In the genomic region with DNA sequence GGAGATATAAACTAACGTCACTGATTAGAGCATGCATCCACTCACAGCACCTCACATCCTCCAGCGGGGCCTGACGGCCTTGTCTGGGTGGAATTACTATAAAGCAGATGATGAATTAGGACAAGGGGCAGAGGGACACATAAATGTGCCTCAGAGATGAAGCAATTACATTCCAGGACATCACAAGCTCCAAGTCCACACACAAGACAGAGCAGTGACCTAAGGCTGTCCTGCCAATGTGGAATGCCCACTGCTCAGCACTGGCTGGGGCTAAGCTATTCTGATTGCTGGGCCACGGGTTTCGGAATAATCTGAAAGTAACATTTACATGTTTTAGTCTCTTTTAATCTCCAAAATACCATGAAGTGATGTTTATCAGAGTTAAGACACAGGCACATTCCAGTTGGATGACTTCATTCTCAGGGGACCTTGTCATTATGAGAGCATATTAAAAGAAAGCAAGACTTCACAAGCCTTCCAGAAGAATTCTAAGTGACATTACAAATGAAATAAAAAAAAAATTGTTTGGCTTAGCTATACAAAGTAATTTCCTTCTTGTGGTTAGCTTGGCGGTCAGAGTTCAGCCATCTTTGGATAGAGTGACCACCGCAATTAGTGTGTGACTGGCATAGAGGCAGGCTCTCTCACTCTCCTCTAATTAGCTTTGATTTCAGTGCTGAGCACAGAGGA, we compare ENCODE assay signal across 10 mouse cellular contexts.
DNase-seq lines count a peak whose midpoint lies in the region; ATAC-seq lines count a peak whose summit lies in the region.
"Had no signal": no experiment of that assay in that cellular context is flagged by ENCODE, and none has a peak within 500 bp of the region (broad histone marks: within the 10 kb centered on the region; RNA-seq: fewer than 3 reads in every experiment).

No protein-coding gene starts in this region.

- no peak overlapping the region for H3K4me3 ChIP-seq in hindbrain, embryonic 13.5 days
- H3K4me3 ChIP-seq in hindbrain, embryonic 12.5 days: no peak overlapping the region
- H3K4me3 ChIP-seq in kidney, embryonic 16.5 days (ENCODE audit: low read length): no peak overlapping the region
- no peak overlapping the region for H3K4me3 ChIP-seq in neural tube, embryonic 14.5 days (ENCODE audit: low read depth, low read length)
- H3K4me3 ChIP-seq: hindbrain, embryonic 15.5 days; left cerebral cortex, adult 2 months had no signal

- peak overlapping the region; percentile 23; the same call in 1 of the 2 replicates for H3K27ac ChIP-seq in hindbrain, embryonic 13.5 days
- no peak overlapping the region; the same call in 1 of the 2 replicates for H3K27ac ChIP-seq in hindbrain, embryonic 12.5 days
- H3K27ac ChIP-seq in kidney, embryonic 16.5 days (ENCODE audit: low read length): peak overlapping the region; percentile 78; the same call in 1 of the 2 replicates
- 0 out of 2 replicates have a peak overlapping the region, but pooled peaks have one; percentile 44 for H3K27ac ChIP-seq in neural tube, embryonic 14.5 days (ENCODE audit: low read depth, low read length)
- H3K27ac ChIP-seq: hindbrain, embryonic 15.5 days; left cerebral cortex, adult 2 months had no signal

- WGBS in hindbrain, embryonic 13.5 days: 68% methylated on average over 7 of the region's 7 CpGs
- 70% methylated on average over 7 of the region's 7 CpGs for WGBS in hindbrain, embryonic 12.5 days
- WGBS in kidney, embryonic 16.5 days: 44% methylated on average over 7 of the region's 7 CpGs
- 65% methylated on average over 7 of the region's 7 CpGs for WGBS in neural tube, embryonic 14.5 days

- peaks cover 42% of the 10 kb centered on the region for H3K4me1 ChIP-seq in hindbrain, embryonic 13.5 days (replicated peaks)
- peaks cover 31% of the 10 kb centered on the region for H3K4me1 ChIP-seq in hindbrain, embryonic 12.5 days
- peaks cover 31% of the 10 kb centered on the region for H3K4me1 ChIP-seq in kidney, embryonic 16.5 days (ENCODE audit: insufficient read depth, low read length)
- peaks cover 16% of the 10 kb centered on the region for H3K4me1 ChIP-seq in neural tube, embryonic 14.5 days (ENCODE audit: control insufficient read depth, insufficient read depth, low read length)

- no peak for ATAC-seq in hindbrain, embryonic 13.5 days (ENCODE audit: low FRiP score)
- no peak for ATAC-seq in hindbrain, embryonic 12.5 days (ENCODE audit: low FRiP score)
- peak; percentile 66 for ATAC-seq in kidney, embryonic 16.5 days (ENCODE audit: low FRiP score, low TSS enrichment)
- no peak for ATAC-seq in neural tube, embryonic 14.5 days (ENCODE audit: low read depth)

- intact Hi-C loops in left cerebral cortex, postnatal 25 days (cut with DNase I): no loop called here

- DNase-seq in adrenal gland, postnatal 14 days: peak; percentile 49
- no peak for DNase-seq in left cerebral cortex, postnatal 25 days (ENCODE audit: low spot score in 2 of 2)
- no peak for DNase-seq in cerebellum, postnatal 4 days (ENCODE audit: low spot score in 2 of 2)
- DNase-seq: cerebellum, adult 8-10 months had no signal

- no peak overlapping the region for H3K9ac ChIP-seq in hindbrain, embryonic 13.5 days
- H3K9ac ChIP-seq in hindbrain, embryonic 12.5 days: no peak overlapping the region
- H3K9ac ChIP-seq in kidney, embryonic 16.5 days (replicated peaks; ENCODE audit: low read length): no peak overlapping the region
- no peak overlapping the region for H3K9ac ChIP-seq in neural tube, embryonic 14.5 days (replicated peaks; ENCODE audit: low read depth, low read length)
- H3K9ac ChIP-seq: hindbrain, embryonic 15.5 days had no signal

- no peaks in the 10 kb centered on the region for H3K9me3 ChIP-seq in hindbrain, embryonic 13.5 days
- H3K9me3 ChIP-seq in hindbrain, embryonic 12.5 days (replicated peaks): no peaks in the 10 kb centered on the region
- H3K9me3 ChIP-seq in kidney, embryonic 16.5 days (ENCODE audit: low read length): no peaks in the 10 kb centered on the region
- no peaks in the 10 kb centered on the region for H3K9me3 ChIP-seq in neural tube, embryonic 14.5 days (ENCODE audit: control insufficient read depth, low read length)
- H3K9me3 ChIP-seq: hindbrain, embryonic 15.5 days had no signal

- no peaks in the 10 kb centered on the region for H3K27me3 ChIP-seq in hindbrain, embryonic 13.5 days
- H3K27me3 ChIP-seq in hindbrain, embryonic 12.5 days: no peaks in the 10 kb centered on the region
- no peaks in the 10 kb centered on the region for H3K27me3 ChIP-seq in kidney, embryonic 16.5 days (ENCODE audit: insufficient read depth, low read length)
- no peaks in the 10 kb centered on the region for H3K27me3 ChIP-seq in neural tube, embryonic 14.5 days (ENCODE audit: control insufficient read depth, insufficient read depth, low read length)
- H3K27me3 ChIP-seq: hindbrain, embryonic 15.5 days had no signal

- no peak overlapping the region for H3K4me2 ChIP-seq in hindbrain, embryonic 13.5 days
- H3K4me2 ChIP-seq in hindbrain, embryonic 12.5 days (replicated peaks): no peak overlapping the region
- no peak overlapping the region for H3K4me2 ChIP-seq in kidney, embryonic 16.5 days (replicated peaks; ENCODE audit: low read depth, low read length)
- no peak overlapping the region for H3K4me2 ChIP-seq in neural tube, embryonic 14.5 days (ENCODE audit: low read depth, low read length)
- H3K4me2 ChIP-seq: hindbrain, embryonic 15.5 days had no signal

- H3K36me3 ChIP-seq in hindbrain, embryonic 13.5 days: no peaks in the 10 kb centered on the region
- H3K36me3 ChIP-seq in hindbrain, embryonic 12.5 days: no peaks in the 10 kb centered on the region
- no peaks in the 10 kb centered on the region for H3K36me3 ChIP-seq in kidney, embryonic 16.5 days (ENCODE audit: insufficient read depth, low read length)
- no peaks in the 10 kb centered on the region for H3K36me3 ChIP-seq in neural tube, embryonic 14.5 days (ENCODE audit: control insufficient read depth, insufficient read depth, low read length)
- H3K36me3 ChIP-seq: hindbrain, embryonic 15.5 days had no signal
